Mouse (Mus musculus) liver, postnatal 0 days (tissue): ENCODE results near the gene Gm5475. TPM values are rescaled to one million over a fixed set of nuclear protein-coding genes. Genes with fewer than 3 reads are reported as not detected.

Source experiments
- ATAC-seq: fragments of 200-750 bp; cut with Nextera tagmentation; 2 replicates; pipeline ENCODE4 v1.8.0; 2017; ENCODE audit warnings: mild to moderate bottlenecking, moderate library complexity
- DNase-seq: peaks from one replicate; pipeline ENCODE4 v3.0.0-alpha.2; 2016
- H3K27ac ChIP-seq: fragments of 300-500 bp; sonication (generic); 2 replicates; pipeline ENCODE4 v1.5.1; 2014; ENCODE audit warnings: antibody characterized with exemption, moderate library complexity, mild to moderate bottlenecking, low read depth
- H3K27me3 ChIP-seq: fragments of 300-500 bp; sonication (generic); 2 replicates; pipeline ENCODE4 v1.6.1; 2014; ENCODE audit warnings: low read length, control low read depth, mixed read lengths; ENCODE audit not compliant: insufficient read depth
- H3K36me3 ChIP-seq: fragments of 300-500 bp; sonication (generic); replicated peaks from 2 replicates; pipeline ENCODE4 v1.6.1; 2014; ENCODE audit warnings: mild to moderate bottlenecking, control low read depth, low read length, moderate library complexity, mixed read lengths; ENCODE audit not compliant: insufficient read depth
- H3K4me1 ChIP-seq: fragments of 300-500 bp; sonication (generic); 2 replicates; pipeline ENCODE4 v1.6.1; 2014; ENCODE audit warnings: antibody characterized with exemption, mild to moderate bottlenecking, control low read depth; ENCODE audit not compliant: insufficient read depth
- H3K4me2 ChIP-seq: fragments of 300-500 bp; sonication (generic); 2 replicates; pipeline ENCODE4 v1.6.1; 2014; ENCODE audit warnings: low read depth, mild to moderate bottlenecking, low read length, moderate library complexity, mixed read lengths
- H3K4me3 ChIP-seq: fragments of 300-500 bp; sonication (generic); 2 replicates; pipeline ENCODE4 v1.5.1; 2014; ENCODE audit warnings: low read depth, low read length
- H3K9ac ChIP-seq: fragments of 300-500 bp; sonication (generic); replicated peaks from 2 replicates; pipeline ENCODE4 v1.6.1; 2014; ENCODE audit warnings: mild to moderate bottlenecking, moderate library complexity
- H3K9me3 ChIP-seq: fragments of 300-500 bp; sonication (generic); 2 replicates; pipeline ENCODE4 v1.6.1; 2016; ENCODE audit warnings: mild to moderate bottlenecking, control low read depth, low read length, mixed read lengths
- CTCF ChIP-seq: sonication (generic); IDR thresholded peaks from 2 replicates; pipeline ENCODE4 v1.5.1; 2016; ENCODE audit warnings: antibody characterized with exemption, low read depth
- EP300 ChIP-seq: IDR thresholded peaks from 2 replicates; pipeline ENCODE4 v1.6.1; 2016; ENCODE audit warnings: antibody characterized with exemption, low read depth, mild to moderate bottlenecking
- WGBS: fragments of 180-500 bp; shearing (Covaris S2); extraction: QIAGEN DNeasy Blood & Tissue Kit; methylation state at CpG from one replicate; pipeline ENCODE4 v1.1.7; 2014; ENCODE audit not compliant: insufficient replicate concordance; 5-methylcytosine and 5-hydroxymethylcytosine counted together
- polyA plus RNA-seq: library from polyadenylated mRNA; unstranded; fragments of >200 nt; fragmentation: Nextera tagmentation; extraction: Ambion mirVana; gene quantifications from 2 replicates; pipeline ENCODE4 v1.2.1, GENCODE M21; 2015

The Gm5475 gene
- polyA plus RNA-seq, 1 experiment from 2014 or later, result 0.04 TPM

GRCm38 (mm10) chr15:100415684-100416083, 6.3 kb upstream of the Gm5475 start:
- ATAC-seq (no peak), DNase-seq (no peak)
- Histone ChIP-seq H3K36me3 (peaks cover 6% of the 10 kb centered on the region; the same call in 1 of the 2 replicates), H3K4me1 (peaks cover 62% of the 10 kb centered on the region), H3K27ac (peak overlapping the region; percentile 39; the same call in 1 of the 2 replicates), H3K9ac (no peak overlapping the region), H3K9me3 (no peaks in the 10 kb centered on the region), H3K4me3 (no peak overlapping the region), H3K4me2 (no peak overlapping the region), H3K27me3 (no peaks in the 10 kb centered on the region)
- 81% methylated on average over 8 of the region's 8 CpGs for WGBS
- no peak for TF ChIP-seq EP300

- no peak for TF ChIP-seq EP300
- no peak for TF ChIP-seq CTCF
- H3K27ac ChIP-seq, result 0 out of 2 replicates have a peak overlapping the region, but pooled peaks have one; percentile 31
- H3K9ac ChIP-seq, result peak overlapping the region; percentile 0
- peaks cover 54% of the 10 kb centered on the region for H3K4me1 ChIP-seq
- H3K9me3 ChIP-seq, result no peaks in the 10 kb centered on the region
- WGBS, result 71% methylated on average over 9 of the region's 9 CpGs
- H3K4me3 ChIP-seq, result 0 out of 2 replicates have a peak overlapping the region, but pooled peaks have one; percentile 11
- no peak for ATAC-seq
- H3K36me3 ChIP-seq, result no peaks in the 10 kb centered on the region
- H3K27me3 ChIP-seq, result no peaks in the 10 kb centered on the region
- DNase-seq, result no peak
- peak overlapping the region; percentile 55 for H3K4me2 ChIP-seq
Observed at GRCm38 (mm10) chr15:100417854-100418450, 4.0 kb upstream of the Gm5475 start.

DNA sequence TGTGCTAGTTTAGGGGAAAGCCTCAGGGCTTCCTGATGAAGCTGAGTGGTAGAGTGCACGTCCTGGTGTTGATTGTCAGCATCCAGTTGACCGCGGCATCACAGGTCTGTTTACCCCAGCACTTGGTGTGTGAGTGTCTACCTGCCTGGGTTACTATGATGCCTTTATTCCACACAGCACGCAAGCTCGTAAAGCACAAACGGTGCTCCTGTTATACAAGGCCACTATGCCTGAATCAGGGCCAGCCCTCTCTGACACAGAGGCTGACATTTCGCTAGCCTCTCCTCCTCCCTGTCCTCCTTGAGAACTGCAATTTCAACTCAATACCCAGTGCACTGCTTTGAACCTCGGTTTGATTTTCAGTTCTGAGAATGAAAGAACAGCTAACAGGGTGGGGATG, 2.6 kb upstream of the Gm5475 start:
- WGBS, result 58% methylated on average over 8 of the region's 8 CpGs
- peaks cover 62% of the 10 kb centered on the region for H3K4me1 ChIP-seq
- H3K4me2 ChIP-seq, result peak overlapping the region; percentile 97
- ATAC-seq (no peak), DNase-seq (no peak)
- no peaks in the 10 kb centered on the region for H3K9me3 ChIP-seq
- peak overlapping the region; percentile 79 for H3K27ac ChIP-seq
- no peak for TF ChIP-seq EP300
- TF ChIP-seq CTCF, result no peak
- H3K36me3 ChIP-seq, result no peaks in the 10 kb centered on the region
- H3K27me3 ChIP-seq, result no peaks in the 10 kb centered on the region
- H3K4me3 ChIP-seq, result peak overlapping the region; percentile 97
- peak overlapping the region; percentile 57 for H3K9ac ChIP-seq

DNA sequence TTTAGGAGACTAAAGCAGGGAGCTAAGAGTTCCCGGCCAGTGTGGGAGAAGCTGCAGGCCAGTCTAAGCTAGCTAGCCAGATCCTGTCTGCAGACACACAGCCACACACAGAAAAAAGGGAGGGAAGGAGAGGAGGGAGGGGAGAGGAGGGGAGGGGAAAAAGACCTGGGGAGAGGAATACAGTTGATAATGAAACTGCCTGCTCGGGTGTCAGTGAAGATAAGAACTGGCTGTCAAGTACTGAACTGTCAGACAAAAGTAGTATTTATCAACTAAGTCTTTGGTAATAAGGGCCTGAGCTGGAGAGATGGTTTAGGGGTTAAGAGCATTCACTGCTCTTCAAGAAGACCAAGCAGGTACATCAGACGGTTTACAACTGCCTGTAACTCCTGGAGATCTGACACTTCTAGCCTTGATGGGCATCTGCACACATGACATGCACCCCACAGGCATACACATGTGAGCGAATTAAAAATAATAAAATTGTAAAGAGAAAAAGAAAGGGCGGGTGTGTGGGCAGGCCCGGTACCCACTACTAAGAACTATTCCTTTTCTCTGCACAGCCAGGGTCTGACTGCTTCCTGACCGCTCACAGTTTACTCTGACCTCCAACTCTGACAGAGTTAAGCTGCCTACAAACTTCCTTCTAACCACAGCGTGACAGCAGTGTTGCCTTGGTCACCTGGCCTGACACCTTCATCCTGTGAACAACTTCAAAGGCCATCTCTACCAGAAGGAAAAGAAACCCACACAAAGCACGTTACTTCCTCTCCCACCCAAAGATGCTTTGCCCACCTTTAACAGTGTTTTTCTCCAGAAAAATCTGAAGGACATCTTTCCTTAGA, 1.8 kb upstream of the Gm5475 start:
- H3K4me3 ChIP-seq, result peak overlapping the region; percentile 97
- peaks cover 59% of the 10 kb centered on the region for H3K4me1 ChIP-seq
- ATAC-seq (peak; percentile 45), DNase-seq (peak; percentile 42)
- peak overlapping the region; percentile 57 for H3K9ac ChIP-seq
- TF ChIP-seq CTCF (no peak), EP300 (peak; percentile 98)
- peak overlapping the region; percentile 79 for H3K27ac ChIP-seq
- no peaks in the 10 kb centered on the region for H3K27me3 ChIP-seq
- no peaks in the 10 kb centered on the region for H3K9me3 ChIP-seq
- H3K4me2 ChIP-seq, result peak overlapping the region; percentile 97
- 42% methylated on average over 9 of the region's 9 CpGs for WGBS
- H3K36me3 ChIP-seq, result no peaks in the 10 kb centered on the region

GRCm38 (mm10) chr15:100421059-100421757, 739 bp upstream of the Gm5475 start:
- Histone ChIP-seq H3K27me3 (no peaks in the 10 kb centered on the region), H3K9me3 (no peaks in the 10 kb centered on the region), H3K36me3 (no peaks in the 10 kb centered on the region), H3K4me2 (peak overlapping the region; percentile 97), H3K4me1 (peaks cover 48% of the 10 kb centered on the region), H3K27ac (peak overlapping the region; percentile 79), H3K9ac (peak overlapping the region; percentile 96), H3K4me3 (peak overlapping the region; percentile 97)
- ATAC-seq, result no peak
- 27% methylated on average over 8 of the region's 8 CpGs for WGBS
- DNase-seq, result no peak
- TF ChIP-seq CTCF (no peak), EP300 (no peak)

DNA sequence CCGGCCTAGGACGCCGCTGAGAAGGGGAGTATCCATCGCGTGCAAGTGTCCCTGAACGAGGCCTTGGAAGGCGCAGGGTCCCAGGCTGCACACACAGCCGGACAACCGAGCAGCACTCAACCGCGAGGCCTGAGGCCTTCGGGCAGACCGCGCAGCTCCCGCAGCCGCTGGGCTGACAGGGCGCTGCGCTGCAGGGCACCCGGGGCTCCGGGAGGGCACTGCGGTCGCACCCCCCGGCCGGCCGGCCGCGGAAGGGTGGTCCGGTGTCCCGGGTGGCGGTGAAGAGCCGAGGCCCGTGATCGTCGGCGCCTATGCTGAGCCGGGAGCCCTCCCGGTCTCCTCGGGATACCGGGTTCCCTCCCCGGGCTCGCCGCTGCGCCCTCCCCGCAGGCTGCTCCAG, 529 bp downstream of the Gm5475 start:
- no peaks in the 10 kb centered on the region for H3K9me3 ChIP-seq
- no peaks in the 10 kb centered on the region for H3K36me3 ChIP-seq
- DNase-seq, result peak; percentile 62
- peak; percentile 57 for ATAC-seq
- TF ChIP-seq CTCF, result no peak
- no peak for TF ChIP-seq EP300
- peak overlapping the region; percentile 79 for H3K27ac ChIP-seq
- no peaks in the 10 kb centered on the region for H3K27me3 ChIP-seq
- H3K9ac ChIP-seq, result peak overlapping the region; percentile 96
- H3K4me2 ChIP-seq, result peak overlapping the region; percentile 97
- peaks cover 44% of the 10 kb centered on the region for H3K4me1 ChIP-seq
- peak overlapping the region; percentile 97 for H3K4me3 ChIP-seq
- WGBS, result under 1% methylated on average over 40 of the region's 44 CpGs
